Mouse (Mus musculus): ENCODE measurements around the gene Kif9. TPM values are rescaled to one million over a fixed set of nuclear protein-coding genes. Genes with fewer than 3 reads are reported as not detected.
A peak's percentile ranks its signal among the peaks of the same experiment; 100 is the strongest.

Kif9 gene
- polyA plus RNA-seq, 1 experiment: 0.90 TPM

- WGBS: 90% methylated on average over 15 of the region's 15 CpGs
- no peaks in the 10 kb centered on the region for H3K36me3 ChIP-seq (ENCODE audit: control insufficient read depth, insufficient read depth, low read length)
- no peak overlapping the region for H3K27ac ChIP-seq (ENCODE audit: control insufficient read depth, insufficient read depth, low read length)
- H3K4me1 ChIP-seq (replicated peaks; ENCODE audit: control insufficient read depth, insufficient read depth, low read length): peaks cover 13% of the 10 kb centered on the region; the same call in 1 of the 2 replicates
- no peaks in the 10 kb centered on the region for H3K27me3 ChIP-seq (ENCODE audit: control insufficient read depth, insufficient read depth, low read length)
- no peak overlapping the region for H3K4me3 ChIP-seq (ENCODE audit: control insufficient read depth, insufficient read depth, low read length)
- DNase-seq: no peak
- no peak for TF ChIP-seq POLR2A (IDR thresholded peaks at IDR 0.05; ENCODE audit: control insufficient read depth, extremely low read depth, insufficient read depth, low read length, poor library complexity)
- TF ChIP-seq CTCF (IDR thresholded peaks at IDR 0.05; ENCODE audit: borderline replicate concordance, control insufficient read depth, extremely low read depth, insufficient read depth, low read length, poor library complexity): no peak
Measured at GRCm38 (mm10) chr9:110448356-110448755, 28.4 kb upstream of the Kif9 start.

GRCm38 (mm10) chr9:110448857-110449617 is 27.7 kb upstream of the Kif9 start:
- DNase-seq: peak; percentile 73
- no peaks in the 10 kb centered on the region for H3K27me3 ChIP-seq (ENCODE audit: control insufficient read depth, insufficient read depth, low read length)
- H3K36me3 ChIP-seq (ENCODE audit: control insufficient read depth, insufficient read depth, low read length): no peaks in the 10 kb centered on the region
- peaks cover 13% of the 10 kb centered on the region; the same call in 1 of the 2 replicates for H3K4me1 ChIP-seq (replicated peaks; ENCODE audit: control insufficient read depth, insufficient read depth, low read length)
- no peak overlapping the region for H3K27ac ChIP-seq (ENCODE audit: control insufficient read depth, insufficient read depth, low read length)
- H3K4me3 ChIP-seq (ENCODE audit: control insufficient read depth, insufficient read depth, low read length): no peak overlapping the region
- TF ChIP-seq CTCF (IDR thresholded peaks at IDR 0.05; ENCODE audit: borderline replicate concordance, control insufficient read depth, extremely low read depth, insufficient read depth, low read length, poor library complexity): no peak
- WGBS: 20% methylated on average over 11 of the region's 11 CpGs

DNA sequence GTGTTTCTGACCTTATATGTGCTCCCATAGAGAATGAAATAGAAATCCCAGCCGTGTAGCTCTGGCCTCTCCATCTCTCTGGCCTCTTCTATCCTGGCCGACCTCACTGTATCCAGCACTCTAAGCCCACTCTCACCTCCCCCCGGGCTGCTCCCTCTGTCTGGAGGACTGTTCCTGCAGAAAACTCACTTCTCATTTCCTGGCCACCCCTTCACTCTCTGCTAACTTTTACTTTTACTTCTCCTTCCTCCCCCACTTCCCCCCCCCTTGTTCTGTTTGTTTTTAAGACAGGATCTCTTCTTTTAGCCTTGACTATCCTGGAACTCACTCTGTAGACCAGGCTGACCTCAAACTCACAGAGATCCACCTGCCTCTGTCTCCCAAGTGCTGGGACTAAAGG is 24.2 kb upstream of the Kif9 start:
- peaks cover 13% of the 10 kb centered on the region; the same call in 1 of the 2 replicates for H3K4me1 ChIP-seq (replicated peaks; ENCODE audit: control insufficient read depth, insufficient read depth, low read length)
- 18% methylated on average over 3 of the region's 3 CpGs for WGBS
- H3K27me3 ChIP-seq (ENCODE audit: control insufficient read depth, insufficient read depth, low read length): no peaks in the 10 kb centered on the region
- no peaks in the 10 kb centered on the region for H3K36me3 ChIP-seq (ENCODE audit: control insufficient read depth, insufficient read depth, low read length)
- H3K4me3 ChIP-seq (ENCODE audit: control insufficient read depth, insufficient read depth, low read length): no peak overlapping the region
- TF ChIP-seq POLR2A (IDR thresholded peaks at IDR 0.05; ENCODE audit: control insufficient read depth, extremely low read depth, insufficient read depth, low read length, poor library complexity) (no peak), CTCF (IDR thresholded peaks at IDR 0.05; ENCODE audit: borderline replicate concordance, control insufficient read depth, extremely low read depth, insufficient read depth, low read length, poor library complexity) (no peak)
- no peak for DNase-seq
- H3K27ac ChIP-seq (ENCODE audit: control insufficient read depth, insufficient read depth, low read length): no peak overlapping the region

DNA sequence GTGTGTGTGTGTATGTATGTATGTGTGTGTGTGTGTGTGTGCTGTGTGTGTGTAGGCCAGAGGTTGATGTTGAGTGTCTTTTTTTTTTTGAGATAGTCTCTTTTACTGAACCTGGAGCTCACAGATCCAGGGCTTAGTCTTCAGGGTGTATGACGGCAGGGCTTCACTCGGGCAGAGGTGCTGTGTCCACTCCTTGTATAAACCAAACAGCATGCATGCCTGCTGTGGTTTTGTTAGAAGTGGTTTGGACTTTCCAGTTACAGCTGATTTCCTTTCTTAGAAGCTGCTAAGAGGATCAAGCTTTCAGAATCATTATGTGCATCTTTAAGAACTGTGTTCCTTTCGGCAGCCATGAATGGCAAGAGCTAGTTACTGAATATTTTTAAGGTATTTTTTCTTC is 18.8 kb upstream of the Kif9 start:
- Histone ChIP-seq H3K27ac (ENCODE audit: control insufficient read depth, insufficient read depth, low read length) (no peak overlapping the region), H3K4me1 (replicated peaks; ENCODE audit: control insufficient read depth, insufficient read depth, low read length) (peaks cover 28% of the 10 kb centered on the region), H3K27me3 (ENCODE audit: control insufficient read depth, insufficient read depth, low read length) (no peaks in the 10 kb centered on the region), H3K4me3 (ENCODE audit: control insufficient read depth, insufficient read depth, low read length) (no peak overlapping the region), H3K36me3 (ENCODE audit: control insufficient read depth, insufficient read depth, low read length) (no peaks in the 10 kb centered on the region)
- DNase-seq: no peak
- no peak for TF ChIP-seq CTCF (IDR thresholded peaks at IDR 0.05; ENCODE audit: borderline replicate concordance, control insufficient read depth, extremely low read depth, insufficient read depth, low read length, poor library complexity)
- TF ChIP-seq POLR2A (IDR thresholded peaks at IDR 0.05; ENCODE audit: control insufficient read depth, extremely low read depth, insufficient read depth, low read length, poor library complexity): no peak
- 35% methylated on average over 3 of the region's 3 CpGs for WGBS

- Histone ChIP-seq H3K4me1 (replicated peaks; ENCODE audit: control insufficient read depth, insufficient read depth, low read length) (peaks cover 28% of the 10 kb centered on the region), H3K27me3 (ENCODE audit: control insufficient read depth, insufficient read depth, low read length) (no peaks in the 10 kb centered on the region), H3K4me3 (ENCODE audit: control insufficient read depth, insufficient read depth, low read length) (no peak overlapping the region), H3K36me3 (ENCODE audit: control insufficient read depth, insufficient read depth, low read length) (no peaks in the 10 kb centered on the region), H3K27ac (ENCODE audit: control insufficient read depth, insufficient read depth, low read length) (no peak overlapping the region)
- no peak for DNase-seq
- TF ChIP-seq POLR2A (IDR thresholded peaks at IDR 0.05; ENCODE audit: control insufficient read depth, extremely low read depth, insufficient read depth, low read length, poor library complexity): no peak
- TF ChIP-seq CTCF (IDR thresholded peaks at IDR 0.05; ENCODE audit: borderline replicate concordance, control insufficient read depth, extremely low read depth, insufficient read depth, low read length, poor library complexity): no peak
- WGBS: 17% methylated on average over 2 of the region's 2 CpGs
Measured at GRCm38 (mm10) chr9:110459145-110459727, 17.5 kb upstream of the Kif9 start.

- Histone ChIP-seq H3K36me3 (ENCODE audit: control insufficient read depth, insufficient read depth, low read length) (no peaks in the 10 kb centered on the region), H3K4me1 (replicated peaks; ENCODE audit: control insufficient read depth, insufficient read depth, low read length) (peaks cover 28% of the 10 kb centered on the region), H3K27me3 (ENCODE audit: control insufficient read depth, insufficient read depth, low read length) (no peaks in the 10 kb centered on the region), H3K4me3 (ENCODE audit: control insufficient read depth, insufficient read depth, low read length) (no peak overlapping the region), H3K27ac (ENCODE audit: control insufficient read depth, insufficient read depth, low read length) (peak overlapping the region; percentile 56)
- TF ChIP-seq POLR2A (IDR thresholded peaks at IDR 0.05; ENCODE audit: control insufficient read depth, extremely low read depth, insufficient read depth, low read length, poor library complexity) (no peak), CTCF (IDR thresholded peaks at IDR 0.05; ENCODE audit: borderline replicate concordance, control insufficient read depth, extremely low read depth, insufficient read depth, low read length, poor library complexity) (no peak)
- WGBS: 7% methylated on average over 18 of the region's 18 CpGs
- DNase-seq: peak; percentile 29
Measured at GRCm38 (mm10) chr9:110460884-110461815, 15.6 kb upstream of the Kif9 start.
